In the genomic region with DNA sequence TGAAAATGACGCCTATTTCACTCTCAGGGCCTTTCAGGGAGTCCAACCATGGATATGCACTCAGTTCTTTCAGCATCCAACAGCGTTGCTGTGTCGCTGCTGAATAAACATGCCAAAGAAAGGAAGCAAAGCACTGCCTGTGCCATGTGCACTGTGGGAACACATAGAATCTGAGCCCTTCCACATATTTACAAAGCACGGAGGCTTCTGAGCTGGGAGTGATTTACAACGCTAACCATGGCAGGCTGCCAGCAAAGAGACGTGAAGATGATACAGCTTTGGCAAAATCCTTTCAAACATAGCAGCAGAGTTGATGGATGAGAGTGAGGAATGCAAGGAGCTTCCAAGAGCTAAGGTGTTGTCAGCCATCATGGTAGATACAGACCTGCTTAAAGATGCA, we compare ENCODE assay signal across 8 mouse cellular contexts.
DNase-seq lines count a peak whose midpoint lies in the region; ATAC-seq and TF ChIP-seq lines count a peak whose summit lies in the region.

No protein-coding gene starts in this region.

- H3K4me1 ChIP-seq in hindbrain, embryonic 14.5 days (replicated peaks; ENCODE audit: control insufficient read depth, insufficient read depth, low read length) = 0 out of 2 replicates have a peak, but pooled peaks cover 2% of the 10 kb centered on the region
- no peaks in the 10 kb centered on the region for H3K4me1 ChIP-seq in hindbrain, embryonic 11.5 days (replicated peaks; ENCODE audit: control insufficient read depth, insufficient read depth, low read length)
- H3K4me1 ChIP-seq in forebrain, postnatal 0 days (ENCODE audit: insufficient read depth) = 0 out of 2 replicates have a peak, but pooled peaks cover 6% of the 10 kb centered on the region
- H3K4me1 ChIP-seq in lung, embryonic 15.5 days = no peaks in the 10 kb centered on the region
- no peaks in the 10 kb centered on the region for H3K4me1 ChIP-seq in kidney, embryonic 16.5 days (ENCODE audit: insufficient read depth, low read length)

- peak; percentile 33 for DNase-seq in hindbrain, embryonic 14.5 days (ENCODE audit: low spot score)
- DNase-seq in hindbrain, embryonic 11.5 days (ENCODE audit: low spot score) = no peak
- DNase-seq in adrenal gland, adult 18-20 months (ENCODE audit: low spot score in 2 of 2) = peak; percentile 48 to 64
- peak; percentile 81 for DNase-seq in forebrain, postnatal 0 days
- no peak for DNase-seq in gastrocnemius, postnatal 36 days

- intact Hi-C loops in gastrocnemius, postnatal 36 days (cut with DNase I) = no loop called here

- no peak overlapping the region for H3K27ac ChIP-seq in hindbrain, embryonic 14.5 days
- no peak overlapping the region for H3K27ac ChIP-seq in hindbrain, embryonic 11.5 days (ENCODE audit: low read depth, low read length)
- no peak overlapping the region for H3K27ac ChIP-seq in forebrain, postnatal 0 days (ENCODE audit: low read depth, low read length)
- H3K27ac ChIP-seq in lung, embryonic 15.5 days = no peak overlapping the region
- H3K27ac ChIP-seq in kidney, embryonic 16.5 days (ENCODE audit: low read length) = no peak overlapping the region

- H3K4me3 ChIP-seq in hindbrain, embryonic 14.5 days (replicated peaks; ENCODE audit: low read length) = no peak overlapping the region
- no peak overlapping the region for H3K4me3 ChIP-seq in hindbrain, embryonic 11.5 days (ENCODE audit: low read depth, low read length)
- no peak overlapping the region for H3K4me3 ChIP-seq in forebrain, postnatal 0 days (ENCODE audit: low read depth, low read length)
- H3K4me3 ChIP-seq in lung, embryonic 15.5 days = no peak overlapping the region
- H3K4me3 ChIP-seq in kidney, embryonic 16.5 days (ENCODE audit: low read length) = no peak overlapping the region

- no peak overlapping the region for H3K4me2 ChIP-seq in hindbrain, embryonic 14.5 days (replicated peaks)
- no peak overlapping the region for H3K4me2 ChIP-seq in hindbrain, embryonic 11.5 days (replicated peaks; ENCODE audit: low read depth, low read length)
- no peak overlapping the region for H3K4me2 ChIP-seq in forebrain, postnatal 0 days (ENCODE audit: low read depth)
- no peak overlapping the region for H3K4me2 ChIP-seq in lung, embryonic 15.5 days
- H3K4me2 ChIP-seq in kidney, embryonic 16.5 days (replicated peaks; ENCODE audit: low read depth, low read length) = no peak overlapping the region

- no peaks in the 10 kb centered on the region for H3K27me3 ChIP-seq in hindbrain, embryonic 14.5 days (ENCODE audit: control insufficient read depth, insufficient read depth, low read length)
- no peaks in the 10 kb centered on the region for H3K27me3 ChIP-seq in hindbrain, embryonic 11.5 days (ENCODE audit: control insufficient read depth, insufficient read depth, low read length)
- no peaks in the 10 kb centered on the region for H3K27me3 ChIP-seq in forebrain, postnatal 0 days (ENCODE audit: insufficient read depth, low read length)
- no peaks in the 10 kb centered on the region for H3K27me3 ChIP-seq in lung, embryonic 15.5 days
- H3K27me3 ChIP-seq in kidney, embryonic 16.5 days (ENCODE audit: insufficient read depth, low read length) = no peaks in the 10 kb centered on the region

- H3K9me3 ChIP-seq in hindbrain, embryonic 14.5 days (ENCODE audit: control insufficient read depth, low read length) = no peaks in the 10 kb centered on the region
- no peaks in the 10 kb centered on the region for H3K9me3 ChIP-seq in hindbrain, embryonic 11.5 days (ENCODE audit: control insufficient read depth, low read length)
- H3K9me3 ChIP-seq in forebrain, postnatal 0 days (ENCODE audit: low read length) = no peaks in the 10 kb centered on the region
- no peaks in the 10 kb centered on the region for H3K9me3 ChIP-seq in lung, embryonic 15.5 days
- H3K9me3 ChIP-seq in kidney, embryonic 16.5 days (ENCODE audit: low read length) = no peaks in the 10 kb centered on the region

- no peak overlapping the region for H3K9ac ChIP-seq in hindbrain, embryonic 14.5 days
- H3K9ac ChIP-seq in hindbrain, embryonic 11.5 days (ENCODE audit: low read depth, low read length) = no peak overlapping the region
- no peak overlapping the region for H3K9ac ChIP-seq in forebrain, postnatal 0 days
- no peak overlapping the region for H3K9ac ChIP-seq in lung, embryonic 15.5 days
- no peak overlapping the region for H3K9ac ChIP-seq in kidney, embryonic 16.5 days (replicated peaks; ENCODE audit: low read length)

- H3K36me3 ChIP-seq in hindbrain, embryonic 14.5 days (replicated peaks; ENCODE audit: control insufficient read depth, insufficient read depth) = no peaks in the 10 kb centered on the region
- H3K36me3 ChIP-seq in hindbrain, embryonic 11.5 days (ENCODE audit: control insufficient read depth, insufficient read depth, low read length) = no peaks in the 10 kb centered on the region
- no peaks in the 10 kb centered on the region for H3K36me3 ChIP-seq in forebrain, postnatal 0 days (ENCODE audit: insufficient read depth)
- H3K36me3 ChIP-seq in lung, embryonic 15.5 days = no peaks in the 10 kb centered on the region
- no peaks in the 10 kb centered on the region for H3K36me3 ChIP-seq in kidney, embryonic 16.5 days (ENCODE audit: insufficient read depth, low read length)

- no peak for TF ChIP-seq CTCF in forebrain, postnatal 0 days (IDR thresholded peaks at IDR 0.05; ENCODE audit: low read depth)

- 64% methylated on average over 6 of the region's 6 CpGs for WGBS in hindbrain, embryonic 14.5 days
- 85% methylated on average over 6 of the region's 6 CpGs for WGBS in hindbrain, embryonic 11.5 days
- 50% methylated on average over 6 of the region's 6 CpGs for WGBS in forebrain, postnatal 0 days
- WGBS in lung, embryonic 15.5 days = 17% methylated on average over 6 of the region's 6 CpGs
- WGBS in kidney, embryonic 16.5 days = 46% methylated on average over 6 of the region's 6 CpGs

- ATAC-seq in hindbrain, embryonic 14.5 days (ENCODE audit: low FRiP score) = peak; percentile 74
- no peak for ATAC-seq in hindbrain, embryonic 11.5 days (ENCODE audit: low FRiP score)
- ATAC-seq in forebrain, postnatal 0 days = peak; percentile 91
- peak; percentile 64; the same call in 1 of the 2 replicates for ATAC-seq in lung, embryonic 15.5 days (ENCODE audit: borderline replicate concordance, extremely low read depth, low FRiP score, low TSS enrichment)
- no peak for ATAC-seq in erythroid progenitor cell, adult 5-6 weeks (replicated peaks; ENCODE audit: low FRiP score, poor library complexity, severe bottlenecking)
- ATAC-seq in kidney, embryonic 16.5 days (ENCODE audit: low FRiP score, low TSS enrichment) = no peak

Comparison
In these comparisons a context has a peak if more than half of its experiments do, and no peak if none do; other contexts are left out.
1. ATAC-seq: peak in hindbrain, embryonic 14.5 days (single experiment), forebrain, postnatal 0 days (single experiment) and lung, embryonic 15.5 days (single experiment); none in hindbrain, embryonic 11.5 days (single experiment), erythroid progenitor cell, adult 5-6 weeks (single experiment) and kidney, embryonic 16.5 days (single experiment).
2. DNase-seq: peak in hindbrain, embryonic 14.5 days (single experiment), adrenal gland, adult 18-20 months (2 of 2) and forebrain, postnatal 0 days (single experiment); none in hindbrain, embryonic 11.5 days (single experiment) and gastrocnemius, postnatal 36 days (0 of 2).